In genomic region chr2:35087418-35087817, GRCm38 (mm10) we compare ENCODE assay signal across 19 mouse cellular contexts. TPM values are rescaled to one million over a fixed set of nuclear protein-coding genes. Genes with fewer than 3 reads are reported as not detected.
"Had no signal": no experiment of that assay in that cellular context is flagged by ENCODE, and none has a peak within 500 bp of the region (broad histone marks: within the 10 kb centered on the region; RNA-seq: fewer than 3 reads in every experiment).

No protein-coding gene starts in this region.

- H3K4me1 ChIP-seq: intestine, embryonic 15.5 days; limb, embryonic 10.5 days; liver, embryonic 15.5 days; midbrain, embryonic 15.5 days; neural tube, embryonic 12.5 days had no signal

- H3K9me3 ChIP-seq: intestine, embryonic 15.5 days; limb, embryonic 10.5 days; liver, embryonic 15.5 days; midbrain, embryonic 15.5 days; neural tube, embryonic 12.5 days had no signal

- ATAC-seq: intestine, embryonic 15.5 days; lung, postnatal 0 days; midbrain, embryonic 15.5 days had no signal

- H3K4me3 ChIP-seq: intestine, embryonic 15.5 days; limb, embryonic 10.5 days; liver, embryonic 15.5 days; midbrain, embryonic 15.5 days; neural tube, embryonic 12.5 days had no signal

- H3K27me3 ChIP-seq: intestine, embryonic 15.5 days; liver, embryonic 15.5 days; midbrain, embryonic 15.5 days; neural tube, embryonic 12.5 days had no signal

- H3K4me2 ChIP-seq: intestine, embryonic 15.5 days; liver, embryonic 11.5 days; liver, embryonic 15.5 days; midbrain, embryonic 15.5 days; neural tube, embryonic 12.5 days had no signal

- H3K36me3 ChIP-seq: intestine, embryonic 15.5 days; limb, embryonic 10.5 days; midbrain, embryonic 15.5 days; neural tube, embryonic 12.5 days had no signal

- DNase-seq: kidney, adult 18-20 months; kidney, postnatal 10 days; kidney, postnatal 4 days; lung, adult 2 months; lung, postnatal 36 days; retina, postnatal 1 day; spleen, adult 18-20 months; thymus, adult 2 months; thymus, postnatal 25 days had no signal

- H3K9ac ChIP-seq: intestine, embryonic 15.5 days; liver, embryonic 15.5 days; midbrain, embryonic 15.5 days; neural tube, embryonic 12.5 days had no signal

- H3K27ac ChIP-seq: intestine, embryonic 15.5 days; limb, embryonic 10.5 days; liver, embryonic 15.5 days; midbrain, embryonic 15.5 days; neural tube, embryonic 12.5 days had no signal

RNA-seq across cellular contexts. Expression of gene AI182371, which starts 13.9 kb away (rescaled TPM):
- total RNA-seq: monocyte, adult 5-6 weeks had no signal
- polyA plus RNA-seq: limb, embryonic 10.5 days had no signal

RNA-seq across cellular contexts. Expression of gene Hc, which starts 26.2 kb away (rescaled TPM):
- total RNA-seq: megakaryocyte progenitor cell, adult 5-6 weeks had no signal
- polyA plus RNA-seq: limb, embryonic 10.5 days; stomach, embryonic 14.5 days had no signal
